Mouse (Mus musculus) adrenal gland, postnatal 10 days (tissue): Measurements from ENCODE around the gene Dut. TPM values are rescaled to one million over a fixed set of nuclear protein-coding genes. Genes with fewer than 3 reads are reported as not detected.
"Not testable (repeated sequence)": the region's sequence is repeated elsewhere in the genome, so short reads cannot be mapped to it uniquely, and the experiment has no call there.

ENCODE experiments used
- DNase-seq: peaks from one replicate; pipeline ENCODE4 v3.0.0; 2021; ENCODE audit warnings: mixed read lengths
- total RNA-seq, 2 experiments: library from RNA; stranded (reverse); gene quantifications; 2 replicates each; pipeline ENCODE4 v1.2.3; 2021

Dut gene
- total RNA-seq, 2 experiments from 2014 or later, result 40.3 to 53.8 TPM

GRCm38 (mm10) chr2:125254630-125255029 lies 7.6 kb downstream of the Dut start:
- DNase-seq, result no peak

GRCm38 (mm10) chr2:125255886-125256285 lies 8.9 kb downstream of the Dut start:
- no peak for DNase-seq

GRCm38 (mm10) chr2:125259230-125260120 lies 12.5 kb downstream of the Dut start:
- DNase-seq, result peak; percentile 35

GRCm38 (mm10) chr2:125260326-125260725 lies 13.3 kb downstream of the Dut start:
- DNase-seq, result no peak

GRCm38 (mm10) chr2:125263056-125263455 lies 16.1 kb downstream of the Dut start:
- peak; percentile 42 for DNase-seq

GRCm38 (mm10) chr2:125263753-125264152 lies 16.8 kb downstream of the Dut start:
- no peak for DNase-seq

GRCm38 (mm10) chr2:125268876-125269275 lies 21.9 kb downstream of the Dut start:
- DNase-seq, result no peak

- DNase-seq, result no peak
Observed at GRCm38 (mm10) chr2:125275617-125276016, 28.6 kb downstream of the Dut start.

- no peak for DNase-seq
Observed at GRCm38 (mm10) chr2:125276692-125277091, 29.7 kb downstream of the Dut start.

GRCm38 (mm10) chr2:125278474-125278873 lies 31.5 kb downstream of the Dut start:
- peak; percentile 23 for DNase-seq

- not testable (repeated sequence) for DNase-seq
Observed at GRCm38 (mm10) chr2:125279995-125280394, 33.0 kb downstream of the Dut start.

- no peak for DNase-seq
Observed at GRCm38 (mm10) chr2:125282334-125283206, 35.6 kb downstream of the Dut start.

- DNase-seq, result no peak
Observed at GRCm38 (mm10) chr2:125285777-125286176, 38.8 kb downstream of the Dut start.

GRCm38 (mm10) chr2:125290197-125290965 lies 43.4 kb downstream of the Dut start:
- DNase-seq, result peak; percentile 48

- DNase-seq, result peak; percentile 57
Observed at GRCm38 (mm10) chr2:125291101-125291500, 44.1 kb downstream of the Dut start.

GRCm38 (mm10) chr2:125292616-125293015 lies 45.6 kb downstream of the Dut start:
- DNase-seq, result no peak

- DNase-seq, result no peak
Observed at GRCm38 (mm10) chr2:125293969-125294491, 47.0 kb downstream of the Dut start.

GRCm38 (mm10) chr2:125295526-125295925 lies 48.5 kb downstream of the Dut start:
- DNase-seq, result no peak

- DNase-seq, result no peak
Observed at GRCm38 (mm10) chr2:125298841-125299240, 51.9 kb downstream of the Dut start.

- DNase-seq, result no peak
Observed at GRCm38 (mm10) chr2:125301877-125302624, 55.1 kb downstream of the Dut start.

- DNase-seq, result no peak
Observed at GRCm38 (mm10) chr2:125302625-125302924, 55.6 kb downstream of the Dut start.
